Mouse (Mus musculus) skeletal muscle tissue, adult 2 months (tissue): ENCODE measurements at regions not wholly inside any gene's neighbourhood (a gene's known extent, or its start where the extent isn't known, plus 50 kb on each side); places are given as distances from the start of the nearest gene placed in this dataset.
"Not testable (repeated sequence)": the region's sequence is repeated elsewhere in the genome, so short reads cannot be mapped to it uniquely, and the experiment has no call there.

Experiments
- DNase-seq: peaks from one replicate; pipeline ENCODE4 v3.0.0-alpha.2; 2012; ENCODE audit warnings: low read depth, low spot score

DNA sequence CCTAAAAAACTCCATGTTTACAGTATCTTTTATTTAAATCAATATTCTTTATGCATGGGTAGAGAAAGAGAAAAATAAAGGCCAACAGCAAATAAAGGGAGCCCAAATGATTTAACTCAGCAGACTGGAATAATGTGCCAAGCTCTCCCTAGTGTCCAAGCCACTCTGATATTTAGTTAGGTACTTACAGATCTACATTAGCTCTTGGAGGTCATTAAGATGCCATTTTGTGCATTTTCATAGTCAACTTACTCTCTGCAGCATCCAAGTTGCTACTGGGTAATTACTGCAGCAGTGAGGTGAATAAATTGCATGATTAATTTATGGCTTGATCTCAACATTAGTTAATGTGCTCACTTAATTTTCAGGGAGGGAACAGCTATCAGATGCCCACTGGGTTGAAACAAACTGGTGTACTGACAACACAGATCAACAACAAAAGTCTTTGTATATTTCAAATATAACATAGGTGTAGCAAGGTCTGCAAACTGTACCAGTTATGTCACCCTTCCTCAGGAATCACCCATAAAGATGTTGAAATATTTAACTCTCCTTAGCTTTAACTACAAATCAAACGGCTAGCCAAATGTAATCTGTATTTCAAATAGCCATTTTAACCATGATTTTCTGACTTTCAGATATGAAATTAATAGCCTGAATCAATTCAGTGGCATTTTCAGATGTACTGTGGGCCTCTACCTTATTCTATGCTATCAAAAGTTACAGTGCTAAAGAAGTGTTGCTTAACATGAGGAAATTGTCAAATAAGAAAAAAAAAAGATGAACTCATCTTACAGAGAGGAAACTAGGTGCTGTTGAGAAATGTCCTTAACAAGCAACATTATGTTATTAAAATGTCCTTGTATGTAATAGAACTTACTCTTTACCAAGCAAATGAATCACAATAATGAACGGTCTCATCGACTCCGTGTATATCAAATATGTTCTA lies 163.8 kb upstream of the Hapln1 start:
- no peak for DNase-seq

DNA sequence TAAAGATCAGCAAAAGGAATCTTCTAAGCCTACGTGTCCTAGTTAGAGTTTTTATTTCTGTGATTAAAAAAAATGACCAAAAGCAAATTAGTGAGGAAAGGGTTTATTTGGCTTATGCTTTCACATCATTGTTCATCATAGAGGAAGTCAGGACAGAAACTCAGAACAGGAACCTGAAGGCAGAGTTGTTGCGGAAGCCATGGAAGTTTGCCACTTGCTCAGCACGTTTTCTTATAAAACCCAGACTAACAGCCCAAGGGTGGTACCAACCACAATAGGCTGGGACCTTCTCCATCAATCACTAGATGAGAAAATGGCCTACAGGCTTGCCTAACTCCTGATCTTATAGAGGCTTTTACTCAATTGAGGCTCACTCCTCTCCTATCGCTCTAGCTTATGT lies 161.2 kb upstream of the Hapln1 start:
- no peak for DNase-seq

DNA sequence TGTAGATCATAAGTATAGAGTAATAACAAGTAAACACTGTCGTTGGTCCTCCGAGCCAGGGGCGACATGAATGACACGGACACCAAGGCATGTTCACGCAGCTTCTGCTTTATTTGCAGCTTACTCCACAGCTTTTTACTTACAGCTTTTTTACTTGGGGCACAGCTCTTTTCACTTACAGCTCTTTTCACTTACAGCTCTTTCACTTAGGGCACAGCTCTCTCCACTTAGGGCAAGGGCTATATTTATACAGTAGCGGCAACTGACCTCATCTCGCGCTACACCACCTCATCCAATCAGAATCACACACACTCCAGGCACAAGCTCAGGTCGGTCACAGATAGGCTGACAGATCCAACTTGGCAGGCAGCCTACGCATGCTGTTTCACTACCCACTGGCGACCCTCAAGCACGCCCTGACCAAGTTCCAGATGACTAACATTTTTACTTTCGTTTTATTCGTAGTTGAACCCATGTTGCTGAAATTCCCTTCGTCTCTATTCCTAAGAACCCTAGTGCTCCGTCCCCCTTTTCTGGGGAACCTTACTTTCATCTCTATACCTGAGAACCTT lies 155.9 kb upstream of the Hapln1 start:
- DNase-seq: not testable (repeated sequence)

DNA sequence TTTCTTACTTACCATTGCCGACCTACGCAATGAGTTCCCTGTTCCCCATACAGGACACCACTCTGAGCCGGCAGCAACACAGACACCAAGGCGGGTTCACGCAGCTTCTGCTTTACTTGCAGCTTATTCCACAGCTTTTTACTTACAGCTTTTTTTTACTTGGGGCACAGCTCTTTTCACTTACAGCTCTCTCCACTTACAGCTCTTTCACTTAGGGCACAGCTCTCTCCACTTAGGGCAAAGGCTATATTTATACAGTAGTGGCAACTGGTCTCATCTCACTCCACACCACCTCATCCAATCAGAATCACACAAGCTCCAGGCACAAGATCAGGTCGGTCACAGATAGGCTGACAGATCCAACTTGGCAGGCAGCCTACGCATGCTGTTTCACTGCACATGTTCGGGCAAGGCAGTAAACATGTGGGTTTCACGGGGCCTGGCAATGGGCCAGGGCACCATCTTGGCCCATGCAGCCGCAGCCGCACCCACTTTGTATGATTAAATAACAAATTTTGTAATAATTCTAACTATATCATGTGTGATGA lies 154.9 kb upstream of the Hapln1 start:
- DNase-seq: peak; percentile 39

DNA sequence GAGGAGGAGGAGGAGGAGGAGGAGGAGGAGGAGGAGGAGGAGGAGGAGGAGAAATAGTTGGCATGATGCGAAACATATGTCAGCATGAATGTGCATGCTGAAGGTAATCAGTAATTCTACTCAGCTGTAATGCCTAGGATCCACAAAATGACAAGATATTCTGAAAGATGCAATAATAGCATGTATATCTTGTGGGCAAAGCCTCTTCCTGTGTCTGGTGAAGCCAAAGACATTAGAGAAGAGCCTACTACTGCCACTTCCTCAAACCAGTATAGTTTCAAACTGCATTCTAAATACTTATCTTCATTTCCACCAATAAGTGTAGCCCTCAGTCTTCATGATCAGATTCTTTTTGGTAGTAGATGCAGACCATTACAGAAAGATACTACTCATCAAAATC lies 152.2 kb upstream of the Hapln1 start:
- no peak for DNase-seq

DNA sequence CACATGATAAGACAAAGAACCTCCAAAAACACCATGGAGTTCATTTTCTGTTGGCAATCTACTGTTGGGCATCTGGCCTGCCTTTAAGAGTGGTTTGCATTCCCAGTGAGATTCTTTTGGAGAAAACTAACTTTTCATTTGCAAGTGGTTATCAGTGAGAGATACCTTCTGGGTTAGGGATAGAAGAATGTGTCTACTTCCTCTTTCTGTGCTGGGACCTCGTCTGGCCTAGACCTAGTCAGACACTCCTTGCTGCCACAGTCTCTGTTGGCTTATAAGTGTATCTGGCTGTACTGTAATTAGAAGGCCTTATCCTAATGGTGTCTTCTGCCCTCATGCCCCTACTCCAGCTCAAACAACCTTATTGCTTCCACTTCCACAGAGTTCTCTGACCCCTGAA lies 150.4 kb upstream of the Hapln1 start:
- DNase-seq: no peak

DNA sequence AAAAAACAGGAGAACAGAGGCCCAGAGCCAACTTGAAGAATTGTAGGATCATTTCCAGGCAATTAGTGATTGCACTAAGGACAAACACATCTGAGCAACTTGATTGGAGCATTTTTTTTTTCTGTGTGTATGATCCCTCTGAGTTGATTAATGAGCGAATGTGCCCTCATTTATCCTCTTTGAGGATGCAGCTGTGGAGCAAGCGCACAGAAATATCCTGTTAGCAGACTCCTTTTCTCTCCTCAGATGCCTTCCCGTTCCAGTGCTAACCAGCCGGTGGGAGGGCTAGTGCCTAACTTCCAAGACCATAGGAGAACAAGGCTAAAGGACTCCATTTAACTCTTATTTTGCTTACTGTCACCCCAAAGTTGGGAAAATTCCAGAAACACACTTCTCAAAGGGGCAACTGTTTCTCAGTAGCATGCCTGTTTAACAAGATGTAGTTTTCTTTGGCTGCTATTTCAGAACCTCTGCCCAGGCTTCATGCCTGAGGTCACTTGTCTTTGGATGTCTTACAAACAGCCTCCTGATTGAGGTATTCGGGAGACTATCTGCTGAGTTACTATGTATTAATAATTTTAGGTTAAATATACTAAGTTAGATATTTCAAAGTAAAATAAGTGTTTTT lies 144.8 kb upstream of the Hapln1 start:
- DNase-seq: no peak

DNA sequence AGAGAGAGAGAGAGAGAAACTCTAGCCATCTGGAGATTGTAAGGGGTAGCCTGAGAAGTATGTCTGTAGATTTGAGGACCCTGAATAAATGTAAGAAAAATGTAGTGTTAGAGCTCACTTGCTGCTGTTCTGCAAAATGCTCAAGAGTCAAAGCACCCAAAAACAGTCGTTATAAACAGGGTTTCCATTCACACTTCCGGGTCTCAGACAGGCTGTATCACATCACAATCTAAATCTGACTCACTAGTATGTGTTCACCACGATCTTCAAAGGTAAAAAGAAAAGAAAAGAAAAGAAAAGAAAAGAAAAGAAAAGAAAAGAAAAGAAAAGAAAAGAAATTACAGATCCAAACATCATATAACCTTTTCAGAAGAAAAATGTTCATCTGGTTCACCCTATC lies 143.7 kb upstream of the Hapln1 start:
- DNase-seq: no peak

DNA sequence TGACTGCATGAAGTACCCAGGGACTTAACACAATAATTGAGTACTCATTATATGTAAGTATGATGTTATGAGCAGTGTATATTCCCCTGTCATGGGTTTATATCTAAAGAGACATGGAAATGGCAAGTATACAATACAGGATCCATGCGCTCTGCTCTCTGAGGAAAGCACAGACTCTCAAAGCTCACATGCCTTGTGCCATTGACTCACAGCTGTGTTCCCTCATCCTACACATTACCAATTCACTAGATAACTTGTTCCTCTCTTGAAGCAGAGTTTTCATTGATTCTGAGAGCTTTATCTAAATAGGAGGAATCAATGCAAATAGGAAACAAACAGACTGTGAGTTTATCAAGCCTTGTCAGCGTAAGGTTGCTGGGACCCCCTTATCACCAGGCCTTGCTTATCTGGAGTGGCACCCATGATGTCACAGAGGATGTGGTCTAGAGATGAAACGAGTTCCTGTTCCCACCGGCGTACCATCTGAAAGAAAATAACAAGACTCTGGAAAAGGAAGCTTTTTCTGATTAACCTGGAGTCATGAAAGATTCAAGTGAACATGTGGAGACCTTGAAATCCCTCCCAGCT lies 138.4 kb upstream of the Hapln1 start:
- DNase-seq: no peak

DNA sequence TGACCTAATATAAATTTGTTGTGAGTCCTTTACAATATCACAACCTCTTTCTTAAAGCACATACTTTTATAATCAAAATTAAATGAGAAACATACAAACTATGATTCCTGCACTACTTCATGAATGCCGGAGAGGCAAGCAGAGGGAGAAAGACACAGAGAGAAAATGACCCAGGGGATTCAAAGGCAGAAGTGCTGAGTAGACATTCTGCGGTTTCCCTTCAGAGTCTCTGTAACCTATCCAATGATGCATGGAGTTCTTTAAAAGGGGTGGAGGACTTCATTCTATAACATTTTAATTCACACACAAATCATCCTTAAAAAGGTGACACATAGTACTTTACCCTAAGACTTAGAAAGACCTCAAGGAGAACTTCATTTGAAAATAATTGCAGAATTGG lies 129.1 kb upstream of the Hapln1 start:
- DNase-seq: no peak

DNA sequence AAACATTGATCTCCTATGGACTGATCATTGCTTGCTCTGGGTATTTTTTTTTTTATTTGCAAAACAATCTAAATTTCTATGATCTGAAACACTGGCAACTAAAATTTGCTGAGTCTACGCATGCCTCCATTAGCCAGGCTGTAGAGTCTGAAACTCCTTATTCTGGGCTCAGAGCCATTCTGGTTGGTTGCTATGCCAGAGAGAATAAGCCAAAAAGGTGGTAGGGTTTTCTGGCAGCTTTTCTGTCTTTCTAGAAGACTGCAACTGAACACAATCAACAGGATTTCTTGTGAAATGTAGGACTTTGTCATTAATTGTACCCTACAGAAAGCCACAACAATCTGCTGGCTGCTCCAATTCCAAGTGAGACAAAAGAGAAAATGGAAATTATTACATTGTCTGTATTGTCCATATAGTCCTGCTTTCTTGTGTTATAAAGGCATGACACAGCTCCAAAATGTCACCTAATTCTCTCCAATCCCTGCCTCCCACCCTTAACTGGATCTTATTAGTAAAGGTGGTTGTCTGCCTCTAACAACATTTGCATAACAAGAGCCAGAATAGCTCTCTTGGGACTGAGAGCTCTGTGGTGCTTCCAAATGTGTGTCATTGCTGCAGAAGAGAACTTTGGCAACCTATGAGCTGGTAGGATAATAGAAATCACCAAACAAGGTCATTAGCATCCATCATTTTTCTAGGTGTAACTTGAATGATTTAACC lies 126.7 kb upstream of the Hapln1 start:
- DNase-seq: no peak

DNA sequence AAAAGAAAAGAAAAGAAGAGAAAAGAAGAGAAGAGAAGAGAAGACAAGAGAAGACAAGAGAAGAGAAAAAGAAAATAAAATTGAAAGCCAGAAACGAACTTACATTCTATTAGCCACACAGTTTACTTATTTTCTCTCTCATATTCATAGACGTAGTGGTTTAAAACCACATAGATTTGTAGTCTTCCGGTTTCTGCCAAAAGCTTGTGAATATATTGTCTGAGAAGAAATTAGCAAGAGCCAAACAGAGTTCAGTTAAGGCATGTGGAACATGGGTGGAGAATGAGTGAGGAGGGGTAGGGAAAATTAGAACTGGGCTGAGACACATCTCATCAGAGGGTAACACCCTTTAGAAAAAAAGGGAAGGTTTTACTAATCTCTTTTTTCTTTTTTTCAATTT lies 120.8 kb upstream of the Hapln1 start:
- no peak for DNase-seq

DNA sequence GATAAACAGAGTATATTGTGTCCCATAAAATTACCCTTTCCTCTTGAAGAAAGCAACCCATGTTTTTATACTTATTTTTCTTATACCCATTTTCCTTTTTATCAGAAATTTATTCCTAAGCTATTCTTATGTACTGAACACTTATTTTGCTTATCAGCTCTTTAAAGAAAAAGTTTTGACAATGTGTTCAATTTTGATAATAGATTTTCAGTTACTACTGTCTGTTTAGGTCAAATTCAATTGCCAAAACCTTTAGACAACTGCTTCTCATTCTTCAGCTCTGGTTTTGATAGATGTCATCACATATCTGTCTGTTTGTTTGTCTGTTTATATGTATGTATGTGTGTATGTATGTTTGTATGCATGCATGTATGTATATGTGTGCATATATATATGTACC lies 117.8 kb upstream of the Hapln1 start:
- DNase-seq: no peak

DNA sequence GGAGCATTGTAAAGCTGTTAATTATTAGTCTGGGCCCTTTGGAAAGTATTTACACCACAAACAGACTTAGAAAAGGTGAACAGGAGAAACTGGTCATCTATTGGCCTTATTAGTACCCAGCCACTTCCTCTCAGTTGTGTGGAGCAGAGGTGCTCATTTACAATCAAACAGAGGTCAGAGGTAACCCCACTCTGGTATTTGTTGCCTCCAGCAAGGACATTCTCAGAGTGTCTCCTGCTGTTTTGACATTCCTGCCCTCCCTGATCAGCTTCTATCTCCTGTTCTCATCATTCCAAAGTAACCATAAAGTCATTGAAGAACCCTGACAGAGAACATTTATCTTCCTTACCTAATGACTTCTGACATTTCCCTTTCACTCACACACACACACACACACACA lies 116.1 kb upstream of the Hapln1 start:
- DNase-seq: no peak

DNA sequence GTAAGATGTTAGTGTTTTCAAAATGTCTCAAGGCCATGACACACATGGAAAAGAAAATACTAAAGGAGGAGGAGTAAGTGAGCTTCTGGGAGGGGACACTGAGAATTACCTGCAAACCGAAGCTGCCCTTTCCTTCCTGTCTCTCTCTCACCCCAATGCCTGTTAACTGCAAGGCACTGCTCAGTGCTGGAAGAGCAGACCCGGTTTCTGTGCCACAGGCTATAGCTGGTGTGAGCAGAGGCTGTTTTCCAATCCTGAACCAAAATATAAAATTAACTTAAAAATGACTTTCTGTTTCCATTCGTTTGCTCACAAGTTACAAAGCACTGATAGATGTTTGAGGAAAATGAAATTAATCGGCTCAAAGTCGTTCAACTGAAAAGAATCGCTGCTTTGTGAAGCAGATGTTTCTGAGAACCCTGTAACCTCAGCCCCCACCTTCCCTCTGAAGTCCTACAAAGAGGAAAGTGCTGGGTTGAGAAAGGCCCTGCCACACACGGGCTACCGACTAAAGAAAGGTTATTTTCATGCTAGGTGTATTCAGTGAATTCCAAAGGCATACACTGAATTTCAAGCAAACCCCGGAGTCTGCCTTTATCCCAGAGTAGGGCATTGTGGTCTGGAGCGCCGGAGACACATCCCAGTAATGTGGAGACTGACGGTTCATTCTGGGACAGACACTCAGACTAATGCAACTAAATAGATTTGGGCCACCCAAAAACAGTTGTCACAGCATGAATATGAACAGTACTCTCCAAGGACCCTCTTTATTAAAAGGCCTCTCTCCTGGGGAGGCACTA lies 111.1 kb upstream of the Hapln1 start:
- no peak for DNase-seq

DNA sequence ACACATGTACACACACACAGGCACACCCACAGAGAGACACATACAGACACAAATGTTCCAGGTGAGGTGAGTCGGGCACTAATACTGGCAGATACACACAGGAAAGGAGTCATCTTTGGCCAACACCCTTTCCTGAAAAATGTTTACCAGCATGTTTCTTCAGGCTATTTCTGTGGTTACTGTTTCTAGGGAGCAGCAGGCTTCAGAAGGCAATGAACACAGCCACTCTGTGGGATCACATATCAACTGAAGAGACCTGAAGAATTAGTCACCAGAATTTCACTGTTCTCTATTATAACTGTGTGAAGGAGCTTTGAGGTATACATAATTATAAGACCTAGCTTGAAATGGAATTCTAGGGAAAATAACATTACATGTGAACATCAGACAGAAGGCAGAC lies 94.7 kb upstream of the Hapln1 start:
- no peak for DNase-seq

DNA sequence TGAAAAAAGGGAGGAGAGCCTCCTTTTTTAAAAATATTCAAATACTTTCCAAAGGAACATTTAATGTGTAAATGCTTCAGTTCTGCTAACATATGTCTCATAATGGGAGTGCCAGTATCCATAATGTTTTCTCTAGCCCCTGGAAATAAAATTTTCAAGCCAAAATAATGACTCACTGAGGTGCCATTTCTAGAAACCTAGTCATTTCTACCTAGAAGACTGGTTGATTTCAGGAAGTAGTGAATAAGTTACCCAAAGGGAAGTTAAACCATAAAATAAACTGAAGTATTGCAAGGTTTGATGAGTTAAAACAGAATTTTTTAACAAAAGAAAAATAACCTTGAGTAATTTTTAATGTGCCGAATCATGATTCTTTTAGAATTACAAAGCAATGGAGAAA lies 85.8 kb upstream of the Hapln1 start:
- DNase-seq: no peak

DNA sequence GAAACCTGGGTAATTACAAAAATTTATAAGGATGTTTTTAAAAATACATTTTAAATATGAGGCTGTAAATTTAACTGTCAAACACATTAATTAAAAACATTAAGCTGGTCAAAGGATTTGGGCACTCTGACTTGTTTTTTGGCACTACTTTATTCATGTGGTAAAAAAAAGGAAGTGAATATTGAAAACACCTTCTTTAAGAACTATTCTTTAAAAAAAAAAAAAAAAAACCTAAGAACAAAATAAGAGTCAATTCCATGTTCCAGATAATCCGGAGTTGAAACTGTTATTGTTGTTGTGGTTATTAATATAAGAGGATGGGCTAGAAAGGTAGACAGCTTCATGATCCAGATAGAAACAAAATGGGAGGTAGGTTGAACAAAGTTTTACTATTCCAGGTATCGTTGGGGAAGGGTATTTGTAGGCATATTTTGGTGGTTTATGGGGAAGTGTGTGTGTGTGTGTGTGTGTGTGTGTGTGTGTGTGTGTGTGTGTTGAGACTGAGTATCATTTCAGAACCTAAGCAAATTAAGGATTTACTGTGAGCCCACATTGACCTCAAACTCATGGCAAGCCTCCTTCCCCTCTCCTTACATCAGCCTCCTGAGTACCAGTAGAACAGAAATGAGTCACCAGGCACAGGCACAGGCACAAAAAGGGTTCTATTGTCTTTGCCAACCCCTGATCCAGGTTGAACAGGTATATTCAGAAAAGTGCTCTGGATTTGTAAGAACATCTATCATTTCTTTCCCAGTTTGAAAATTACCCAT lies 85.2 kb upstream of the Hapln1 start:
- no peak for DNase-seq

DNA sequence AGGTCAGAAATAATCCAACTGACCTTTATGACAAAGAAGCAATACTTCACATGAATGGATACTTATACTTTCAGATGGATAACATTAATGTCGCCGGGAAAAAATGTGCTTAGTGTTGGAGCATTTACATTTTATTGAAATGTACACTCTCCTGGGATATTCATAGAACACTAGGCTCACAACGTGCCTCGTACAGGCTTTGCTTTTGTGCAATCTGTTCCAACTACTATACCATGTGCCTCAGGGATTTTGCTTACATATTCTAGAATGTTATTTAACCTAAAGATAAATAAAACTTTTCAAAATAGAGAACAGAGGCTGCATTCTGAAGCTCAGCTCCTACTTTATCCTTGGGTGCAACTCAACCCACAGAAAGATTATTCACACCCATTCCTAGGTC lies 75.8 kb upstream of the Hapln1 start:
- no peak for DNase-seq
